Mouse (Mus musculus) mouse embryonic stem cell (cell line): ENCODE data around the gene Irx3.

Experiments
- in situ Hi-C, 2 experiments: fragments of 300-500 bp; cut with MboI; formaldehyde crosslinking; loops; 1 replicate in 1 of 2; 3 replicates in 1 of 2; pipeline ENCODE4 v1.14.3; 2019 to 2020; ENCODE audit warnings: low sequenced_read_pairs in 2 of 2, low pct_unique_long_range_greater_than_20kb in 1 of 2, mixed read lengths in 1 of 2; ENCODE audit not compliant: unreplicated experiment in 1 of 2

Gene Irx3

GRCm38 (mm10) chr8:91803515-91804402 is 1.9 kb upstream of the Irx3 start:
- in situ Hi-C loops, result loop anchor here (5.0 to 10.0 kb wide), 2 partner anchors 211 to 554 kb away; partner anchors contain the start of gene Irx5 (in 1 of the 2)

- in situ Hi-C loops, result loop anchor here (5.0 to 10.0 kb wide), 2 partner anchors 212 to 555 kb away; partner anchors contain the start of gene Irx5 (in 1 of the 2)
Measured at GRCm38 (mm10) chr8:91802401-91803322, 795 bp upstream of the Irx3 start.

- in situ Hi-C loops, result loop anchor here (5.0 to 10.0 kb wide), 2 partner anchors 213 to 556 kb away; partner anchors contain the start of gene Irx5 (in 1 of the 2)
Measured at GRCm38 (mm10) chr8:91801241-91801811, 541 bp downstream of the Irx3 start.

- in situ Hi-C loops, result loop anchor here (5.0 to 10.0 kb wide), 2 partner anchors 214 to 557 kb away; partner anchors contain the start of gene Irx5 (in 1 of the 2)
Measured at GRCm38 (mm10) chr8:91800523-91801240, 1.2 kb downstream of the Irx3 start.

GRCm38 (mm10) chr8:91799681-91800522 is 2.0 kb downstream of the Irx3 start:
- in situ Hi-C loops, result loop anchor here (5.0 to 25.0 kb wide), 3 partner anchors 215 to 562 kb away; partner anchors contain the start of gene Irx5 (in 2 of the 2)

- in situ Hi-C loops, result loop anchor here in 1 of 2 experiments (25.0 kb wide), 1 partner anchor 563 kb away; the partner anchor contains the start of gene Irx5
Measured at GRCm38 (mm10) chr8:91799016-91799581, 2.8 kb downstream of the Irx3 start.

- in situ Hi-C loops, result loop anchor here in 1 of 2 experiments (25.0 kb wide), 1 partner anchor 565 kb away; the partner anchor contains the start of gene Irx5
Measured at GRCm38 (mm10) chr8:91797626-91798271, 4.1 kb downstream of the Irx3 start.

- in situ Hi-C loops, result loop anchor here in 1 of 2 experiments (25.0 kb wide), 1 partner anchor 568 kb away; the partner anchor contains the start of gene Irx5
Measured at GRCm38 (mm10) chr8:91793846-91794245, 8.0 kb downstream of the Irx3 start.

- in situ Hi-C loops, result loop anchor here in 1 of 2 experiments (25.0 kb wide), 1 partner anchor 575 kb away; the partner anchor contains the start of gene Irx5
Measured at GRCm38 (mm10) chr8:91787194-91787895, 14.5 kb downstream of the Irx3 start.

- in situ Hi-C loops, result loop anchor here in 1 of 2 experiments (25.0 kb wide), 1 partner anchor 579 kb away; the partner anchor contains the start of gene Irx5
Measured at GRCm38 (mm10) chr8:91782940-91783339, 18.9 kb downstream of the Irx3 start.

- in situ Hi-C loops, result loop anchor here in 1 of 2 experiments (25.0 kb wide), 1 partner anchor 580 kb away; the partner anchor contains the start of gene Irx5
Measured at GRCm38 (mm10) chr8:91782201-91782600, 19.7 kb downstream of the Irx3 start.

GRCm38 (mm10) chr8:91780648-91781047 is 21.2 kb downstream of the Irx3 start:
- in situ Hi-C loops, result loop anchor here in 1 of 2 experiments (25.0 kb wide), 1 partner anchor 582 kb away; the partner anchor contains the start of gene Irx5

GRCm38 (mm10) chr8:91768857-91769256 is 33.0 kb downstream of the Irx3 start:
- in situ Hi-C loops, result no loop called here

GRCm38 (mm10) chr8:91765411-91766034 is 36.3 kb downstream of the Irx3 start:
- in situ Hi-C loops, result no loop called here

- in situ Hi-C loops, result no loop called here
Measured at GRCm38 (mm10) chr8:91755566-91755965, 46.3 kb downstream of the Irx3 start.
